In the genomic region with DNA sequence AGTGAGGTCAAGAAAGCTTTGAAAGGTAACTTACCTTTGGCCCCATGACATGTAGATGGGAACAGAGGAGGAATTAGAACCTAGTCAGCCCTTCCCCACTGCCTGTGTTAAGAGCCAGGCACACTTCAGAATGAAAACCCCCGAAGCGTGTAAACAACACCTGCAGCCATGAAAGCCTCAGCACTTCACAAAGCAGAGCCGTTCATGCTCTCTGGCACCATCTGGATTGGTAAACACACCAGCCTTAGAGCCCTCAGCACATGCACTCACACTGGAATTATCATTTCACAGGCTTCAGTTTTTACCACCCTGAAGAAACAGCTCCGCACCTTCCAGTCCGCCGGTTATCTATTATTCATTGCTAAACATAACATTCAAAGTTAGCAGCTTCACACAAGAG, we compare ENCODE assay signal across 10 mouse cellular contexts.
DNase-seq lines count a peak whose midpoint lies in the region; ATAC-seq and TF ChIP-seq lines count a peak whose summit lies in the region.
"Had no signal": no experiment of that assay in that cellular context is flagged by ENCODE, and none has a peak within 500 bp of the region (broad histone marks: within the 10 kb centered on the region; RNA-seq: fewer than 3 reads in every experiment).

No protein-coding gene starts in this region.

- WGBS in midbrain, embryonic 13.5 days, result 58% methylated on average over 6 of the region's 6 CpGs
- 73% methylated on average over 6 of the region's 6 CpGs for WGBS in midbrain, embryonic 11.5 days
- 48% methylated on average over 6 of the region's 6 CpGs for WGBS in forebrain, embryonic 13.5 days
- 52% methylated on average over 6 of the region's 6 CpGs for WGBS in cerebellum, adult 2 months

- no peak for DNase-seq in midbrain, embryonic 11.5 days (ENCODE audit: low spot score, missing footprints)
- peak; percentile 42 for DNase-seq in thymus, postnatal 25 days
- no peak for DNase-seq in right cerebral cortex, postnatal 36 days (ENCODE audit: low spot score in 2 of 2)
- no peak for DNase-seq in cerebellum, adult 2 months
- DNase-seq: heart, postnatal 14 days; liver had no signal

- H3K9me3 ChIP-seq in midbrain, embryonic 13.5 days, result no peaks in the 10 kb centered on the region
- H3K9me3 ChIP-seq in midbrain, embryonic 11.5 days (ENCODE audit: control insufficient read depth, low read length), result no peaks in the 10 kb centered on the region
- no peaks in the 10 kb centered on the region for H3K9me3 ChIP-seq in forebrain, embryonic 13.5 days (replicated peaks)
- H3K9me3 ChIP-seq: kidney, embryonic 15.5 days had no signal

- H3K9ac ChIP-seq in midbrain, embryonic 13.5 days (replicated peaks), result no peak overlapping the region
- no peak overlapping the region for H3K9ac ChIP-seq in midbrain, embryonic 11.5 days (ENCODE audit: low read length)
- H3K9ac ChIP-seq in forebrain, embryonic 13.5 days, result no peak overlapping the region
- H3K9ac ChIP-seq: kidney, embryonic 15.5 days had no signal

- no peak for TF ChIP-seq POLR2A in cerebellum, adult 2 months (IDR thresholded peaks at IDR 0.05; ENCODE audit: borderline replicate concordance, insufficient read depth, low read length)

- H3K4me3 ChIP-seq in midbrain, embryonic 13.5 days (replicated peaks), result no peak overlapping the region
- H3K4me3 ChIP-seq in midbrain, embryonic 11.5 days (ENCODE audit: low read depth, low read length), result no peak overlapping the region
- no peak overlapping the region for H3K4me3 ChIP-seq in forebrain, embryonic 13.5 days
- no peak overlapping the region for H3K4me3 ChIP-seq in cerebellum, adult 2 months (replicated peaks; ENCODE audit: insufficient read depth, low read depth, low read length)
- H3K4me3 ChIP-seq: kidney, embryonic 15.5 days had no signal

- H3K4me1 ChIP-seq in midbrain, embryonic 13.5 days (replicated peaks), result 0 out of 2 replicates have a peak, but pooled peaks cover 6% of the 10 kb centered on the region
- H3K4me1 ChIP-seq in midbrain, embryonic 11.5 days (ENCODE audit: control insufficient read depth, insufficient read depth, low read length), result no peaks in the 10 kb centered on the region
- H3K4me1 ChIP-seq in forebrain, embryonic 13.5 days, result peaks cover 13% of the 10 kb centered on the region
- peaks cover 30% of the 10 kb centered on the region for H3K4me1 ChIP-seq in cerebellum, adult 2 months (ENCODE audit: control insufficient read depth, insufficient read depth, low read length)
- H3K4me1 ChIP-seq: kidney, embryonic 15.5 days had no signal

- H3K27me3 ChIP-seq in midbrain, embryonic 13.5 days, result no peaks in the 10 kb centered on the region
- no peaks in the 10 kb centered on the region; the same call in 1 of the 2 replicates for H3K27me3 ChIP-seq in midbrain, embryonic 11.5 days (ENCODE audit: control insufficient read depth, insufficient read depth, low read length)
- H3K27me3 ChIP-seq in forebrain, embryonic 13.5 days, result no peaks in the 10 kb centered on the region
- H3K27me3 ChIP-seq in cerebellum, adult 2 months (ENCODE audit: control insufficient read depth, insufficient read depth, low read length), result no peaks in the 10 kb centered on the region
- H3K27me3 ChIP-seq: kidney, embryonic 15.5 days had no signal

- H3K4me2 ChIP-seq in midbrain, embryonic 13.5 days (replicated peaks), result no peak overlapping the region
- H3K4me2 ChIP-seq in midbrain, embryonic 11.5 days, result no peak overlapping the region
- no peak overlapping the region for H3K4me2 ChIP-seq in forebrain, embryonic 13.5 days
- H3K4me2 ChIP-seq: kidney, embryonic 15.5 days had no signal

- no peak for TF ChIP-seq CTCF in cerebellum, adult 2 months (IDR thresholded peaks at IDR 0.05; ENCODE audit: borderline replicate concordance, insufficient read depth, low read depth, low read length)

- ATAC-seq in midbrain, embryonic 13.5 days, result no peak
- no peak for ATAC-seq in midbrain, embryonic 11.5 days (ENCODE audit: low FRiP score)
- ATAC-seq in forebrain, embryonic 13.5 days, result peak; percentile 91
- peak; percentile 39; the same call in 1 of the 2 replicates for ATAC-seq in neutrophil, adult 5-6 weeks (ENCODE audit: extremely low read depth, insufficient number of reproducible peaks, low FRiP score, poor library complexity, severe bottlenecking)

- H3K27ac ChIP-seq in midbrain, embryonic 13.5 days, result peak overlapping the region; percentile 0; the same call in 1 of the 2 replicates
- no peak overlapping the region for H3K27ac ChIP-seq in midbrain, embryonic 11.5 days (ENCODE audit: low read depth, low read length)
- H3K27ac ChIP-seq in forebrain, embryonic 13.5 days, result peak overlapping the region; percentile 66
- H3K27ac ChIP-seq in cerebellum, adult 2 months (ENCODE audit: insufficient read depth, low read length), result no peak overlapping the region
- H3K27ac ChIP-seq: kidney, embryonic 15.5 days had no signal

- H3K36me3 ChIP-seq in midbrain, embryonic 13.5 days, result no peaks in the 10 kb centered on the region
- no peaks in the 10 kb centered on the region for H3K36me3 ChIP-seq in midbrain, embryonic 11.5 days (ENCODE audit: control insufficient read depth, insufficient read depth, low read length)
- no peaks in the 10 kb centered on the region for H3K36me3 ChIP-seq in forebrain, embryonic 13.5 days (ENCODE audit: poor library complexity, severe bottlenecking)
- H3K36me3 ChIP-seq: kidney, embryonic 15.5 days had no signal

Comparison
In these comparisons a context has a peak if more than half of its experiments do, and no peak if none do; other contexts are left out.
1. H3K27ac ChIP-seq: peak in midbrain, embryonic 13.5 days (single experiment) and forebrain, embryonic 13.5 days (single experiment); none in midbrain, embryonic 11.5 days (single experiment) and cerebellum, adult 2 months (single experiment).
2. ATAC-seq: peak in forebrain, embryonic 13.5 days (single experiment) and neutrophil, adult 5-6 weeks (single experiment); none in midbrain, embryonic 13.5 days (single experiment) and midbrain, embryonic 11.5 days (single experiment).